Mouse (Mus musculus) frontal cortex, adult 2 months (tissue): ENCODE measurements around the gene Smco4. TPM values are rescaled to one million over a fixed set of nuclear protein-coding genes. Genes with fewer than 3 reads are reported as not detected.
A peak's percentile ranks its signal among the peaks of the same experiment; 100 is the strongest.

Experiments used
- DNase-seq, 2 experiments: peaks; one replicate each; pipeline ENCODE4 v3.0.0; 2022; ENCODE audit warnings: low spot score in 1 of 2; ENCODE audit errors: extremely low spot score in 1 of 2
- polyA plus RNA-seq: library from polyadenylated mRNA; depleted of rRNA; stranded (reverse); fragments of >200 nt; gene quantifications from 2 replicates; pipeline ENCODE4 v1.2.3, GENCODE M21; 2012

Smco4 gene
- polyA plus RNA-seq, 1 experiment: 4.0 TPM

GRCm38 (mm10) chr9:15505288-15505687 is 12.1 kb downstream of the Smco4 start:
- no peak for DNase-seq

GRCm38 (mm10) chr9:15506863-15507262 is 13.6 kb downstream of the Smco4 start:
- DNase-seq: no peak

GRCm38 (mm10) chr9:15507431-15507875 is 14.2 kb downstream of the Smco4 start:
- DNase-seq: peak in 1 of 2 experiments; percentile 47

- DNase-seq: peak in 1 of 2 experiments; percentile 40
Measured at GRCm38 (mm10) chr9:15509363-15509762, 16.1 kb downstream of the Smco4 start.

GRCm38 (mm10) chr9:15510557-15511310 is 17.5 kb downstream of the Smco4 start:
- DNase-seq: no peak

GRCm38 (mm10) chr9:15512918-15513317 is 19.7 kb downstream of the Smco4 start:
- DNase-seq: no peak

- no peak for DNase-seq
Measured at GRCm38 (mm10) chr9:15516007-15516406, 22.8 kb downstream of the Smco4 start.

- no peak for DNase-seq
Measured at GRCm38 (mm10) chr9:15517979-15518378, 24.7 kb downstream of the Smco4 start.

GRCm38 (mm10) chr9:15522348-15522747 is 29.1 kb downstream of the Smco4 start:
- DNase-seq: no peak

- DNase-seq: no peak
Measured at GRCm38 (mm10) chr9:15522887-15523286, 29.7 kb downstream of the Smco4 start.

GRCm38 (mm10) chr9:15523646-15524045 is 30.4 kb downstream of the Smco4 start:
- DNase-seq: no peak

- DNase-seq: no peak
Measured at GRCm38 (mm10) chr9:15525246-15525645, 32.0 kb downstream of the Smco4 start.

GRCm38 (mm10) chr9:15526539-15526938 is 33.3 kb downstream of the Smco4 start:
- no peak for DNase-seq

- DNase-seq: no peak
Measured at GRCm38 (mm10) chr9:15527846-15528245, 34.6 kb downstream of the Smco4 start.

GRCm38 (mm10) chr9:15528368-15528767 is 35.1 kb downstream of the Smco4 start:
- DNase-seq: no peak

- no peak for DNase-seq
Measured at GRCm38 (mm10) chr9:15529275-15529964, 36.2 kb downstream of the Smco4 start.

- DNase-seq: no peak
Measured at GRCm38 (mm10) chr9:15529965-15530320, 36.7 kb downstream of the Smco4 start.

GRCm38 (mm10) chr9:15531204-15531603 is 38.0 kb downstream of the Smco4 start:
- DNase-seq: no peak

GRCm38 (mm10) chr9:15533336-15534070 is 40.3 kb downstream of the Smco4 start:
- no peak for DNase-seq

GRCm38 (mm10) chr9:15534110-15534509 is 40.9 kb downstream of the Smco4 start:
- no peak for DNase-seq

GRCm38 (mm10) chr9:15535418-15535817 is 42.2 kb downstream of the Smco4 start:
- no peak for DNase-seq
